Mouse (Mus musculus) olfactory bulb, adult 2 months (tissue): ENCODE measurements around the gene Efhd1.

ENCODE experiments used
- CTCF ChIP-seq: fragments of 200-500 bp; IDR thresholded peaks from 2 replicates; pipeline ENCODE4 v1.5.1; 2012; ENCODE audit warnings: low read depth, mild to moderate bottlenecking, low read length, moderate library complexity; ENCODE audit not compliant: insufficient read depth
- POLR2A ChIP-seq: fragments of 200-500 bp; IDR thresholded peaks from 2 replicates; pipeline ENCODE4 v1.6.1; 2012; ENCODE audit warnings: mild to moderate bottlenecking, low read depth, low read length, moderate library complexity; ENCODE audit not compliant: insufficient read depth

DNA sequence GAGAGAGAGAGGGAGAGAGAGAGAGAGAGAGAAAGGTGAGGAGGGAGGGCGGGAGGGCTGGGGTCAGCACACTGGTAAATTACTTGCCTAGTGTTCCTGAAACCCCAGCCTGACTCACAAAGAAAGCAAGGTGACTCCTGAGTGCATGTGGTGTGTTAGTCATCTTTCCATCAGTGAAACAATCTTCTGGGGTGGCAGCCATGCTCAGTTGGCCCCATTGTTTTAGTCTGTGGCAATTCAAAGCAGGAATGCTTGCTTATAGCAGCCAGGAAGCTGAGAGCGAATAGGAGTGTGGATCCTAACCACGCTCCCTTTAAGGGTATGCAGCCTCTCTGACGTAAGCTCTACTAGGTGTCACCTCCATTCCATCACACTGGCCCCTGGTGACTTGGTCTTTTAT, 9.0 kb upstream of the Efhd1 start:
- TF ChIP-seq POLR2A (no peak), CTCF (no peak)
